Mouse (Mus musculus) neutrophil, adult 59 days (primary cell): ENCODE measurements around the gene Irs2. TPM values are rescaled to one million over a fixed set of nuclear protein-coding genes. Genes with fewer than 3 reads are reported as not detected.

Experiments
- total RNA-seq, 2 experiments: library from RNA; stranded (reverse); gene quantifications; 1 replicate in 1 of 2; 2 replicates in 1 of 2; pipeline ENCODE4 v1.2.4; 2023

Gene Irs2
- 10 to 100 TPM; 38.2 to 46.2 TPM for total RNA-seq

DNA sequence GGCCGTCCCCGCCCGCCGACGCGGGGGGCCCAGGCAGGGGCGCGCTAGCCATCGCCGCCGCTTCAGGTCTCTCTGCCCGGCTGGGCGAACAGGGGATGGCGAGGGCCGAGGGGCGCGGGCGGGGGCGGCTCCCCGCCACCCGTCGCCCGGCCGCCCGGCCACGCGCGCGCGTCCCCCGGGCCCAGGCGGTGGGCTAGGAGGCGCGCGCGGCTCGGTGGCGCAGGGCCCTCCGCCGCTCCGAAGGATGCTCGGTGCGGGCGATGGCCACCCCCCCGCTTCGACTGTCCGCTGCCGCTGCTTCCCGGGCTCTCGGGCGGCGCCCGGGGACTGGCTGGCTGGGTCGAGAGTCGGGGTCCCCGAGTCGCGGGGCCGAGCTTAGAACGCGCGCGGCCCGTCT is at the start of gene Irs2:
TSS of gene Irs2 (minus strand) at position 80 of the 397 bp plus-strand sequence.

